Mouse (Mus musculus): Measurements from ENCODE around the gene Tedc1. TPM values are rescaled to one million over a fixed set of nuclear protein-coding genes. Genes with fewer than 3 reads are reported as not detected.
"Not testable (repeated sequence)": the region's sequence is repeated elsewhere in the genome, so short reads cannot be mapped to it uniquely, and the experiment has no call there.

The Tedc1 gene
- polyA plus RNA-seq, 1 experiment from 2014 or later, result 35.5 TPM

- peaks cover 13% of the 10 kb centered on the region; the same call in 1 of the 2 replicates for H3K9me3 ChIP-seq
- no peak overlapping the region for H3K4me3 ChIP-seq
- H3K4me2 ChIP-seq (replicated peaks), result no peak overlapping the region
- ATAC-seq (ENCODE audit: low FRiP score, low read depth), result no peak
- H3K4me1 ChIP-seq, result no peaks in the 10 kb centered on the region
- H3K9ac ChIP-seq, result no peak overlapping the region
- peaks cover 3% of the 10 kb centered on the region; the same call in 1 of the 2 replicates for H3K27me3 ChIP-seq
- H3K27ac ChIP-seq, result no peak overlapping the region
- H3K36me3 ChIP-seq, result peaks cover 30% of the 10 kb centered on the region
- 58% methylated on average over 2 of the region's 2 CpGs for WGBS
Observed at GRCm38 (mm10) chr12:113193423-113193822, 37.2 kb downstream of the Tedc1 start.

- WGBS, result 93% methylated on average over 3 of the region's 6 CpGs
Observed at GRCm38 (mm10) chr12:113199132-113199531, 42.9 kb downstream of the Tedc1 start.

GRCm38 (mm10) chr12:113201301-113201700, 45.1 kb downstream of the Tedc1 start:
- no peak overlapping the region for H3K9ac ChIP-seq
- 0 out of 2 replicates have a peak, but pooled peaks cover 9% of the 10 kb centered on the region for H3K9me3 ChIP-seq
- H3K4me1 ChIP-seq, result no peaks in the 10 kb centered on the region
- no peak overlapping the region for H3K4me3 ChIP-seq
- no peak for ATAC-seq (ENCODE audit: low FRiP score, low read depth)
- H3K4me2 ChIP-seq (replicated peaks), result no peak overlapping the region
- no peak overlapping the region for H3K27ac ChIP-seq
- no peaks in the 10 kb centered on the region for H3K36me3 ChIP-seq
- WGBS, result 87% methylated on average over 4 of the region's 4 CpGs
- no peaks in the 10 kb centered on the region for H3K27me3 ChIP-seq

More at GRCm38 (mm10) chr12:113199132-113199531, 42.9 kb downstream of the Tedc1 start:
- not testable (repeated sequence) for H3K27me3 ChIP-seq; H3K4me1 ChIP-seq; ATAC-seq (ENCODE audit: low FRiP score, low read depth); H3K4me3 ChIP-seq; H3K9ac ChIP-seq; H3K36me3 ChIP-seq; H3K4me2 ChIP-seq (replicated peaks); H3K27ac ChIP-seq
- H3K9me3 ChIP-seq, result peaks cover 18% of the 10 kb centered on the region; the same call in 1 of the 2 replicates

GRCm38 (mm10) chr12:113202008-113202407, 45.8 kb downstream of the Tedc1 start:
- Histone ChIP-seq H3K27ac (no peak overlapping the region), H3K4me2 (replicated peaks) (no peak overlapping the region), H3K36me3 (no peaks in the 10 kb centered on the region), H3K9me3 (0 out of 2 replicates have a peak, but pooled peaks cover 9% of the 10 kb centered on the region), H3K27me3 (no peaks in the 10 kb centered on the region), H3K4me1 (no peaks in the 10 kb centered on the region), H3K9ac (no peak overlapping the region), H3K4me3 (no peak overlapping the region)
- no peak for ATAC-seq (ENCODE audit: low FRiP score, low read depth)

- Histone ChIP-seq H3K27me3 (no peaks in the 10 kb centered on the region), H3K9me3 (0 out of 2 replicates have a peak, but pooled peaks cover 9% of the 10 kb centered on the region), H3K9ac (no peak overlapping the region), H3K4me1 (no peaks in the 10 kb centered on the region), H3K4me2 (replicated peaks) (no peak overlapping the region), H3K27ac (no peak overlapping the region), H3K36me3 (no peaks in the 10 kb centered on the region), H3K4me3 (no peak overlapping the region)
- 80% methylated on average over 7 of the region's 7 CpGs for WGBS
- ATAC-seq (ENCODE audit: low FRiP score, low read depth), result no peak
Observed at GRCm38 (mm10) chr12:113203522-113203921, 47.3 kb downstream of the Tedc1 start.

- no peak overlapping the region for H3K27ac ChIP-seq
- H3K9ac ChIP-seq, result no peak overlapping the region
- H3K4me2 ChIP-seq (replicated peaks), result no peak overlapping the region
- WGBS, result 86% methylated on average over 7 of the region's 7 CpGs
- no peaks in the 10 kb centered on the region for H3K4me1 ChIP-seq
- ATAC-seq (ENCODE audit: low FRiP score, low read depth), result no peak
- no peaks in the 10 kb centered on the region for H3K36me3 ChIP-seq
- H3K27me3 ChIP-seq, result no peaks in the 10 kb centered on the region
- H3K9me3 ChIP-seq, result 0 out of 2 replicates have a peak, but pooled peaks cover 9% of the 10 kb centered on the region
- no peak overlapping the region for H3K4me3 ChIP-seq
Observed at GRCm38 (mm10) chr12:113205251-113205942, 49.2 kb downstream of the Tedc1 start.

GRCm38 (mm10) chr12:113207737-113208136, 51.5 kb downstream of the Tedc1 start:
- Histone ChIP-seq H3K4me1 (no peaks in the 10 kb centered on the region), H3K9me3 (no peaks in the 10 kb centered on the region), H3K9ac (no peak overlapping the region), H3K4me3 (no peak overlapping the region), H3K36me3 (no peaks in the 10 kb centered on the region), H3K4me2 (replicated peaks) (no peak overlapping the region), H3K27ac (no peak overlapping the region), H3K27me3 (no peaks in the 10 kb centered on the region)
- ATAC-seq (ENCODE audit: low FRiP score, low read depth), result no peak
- WGBS, result 85% methylated on average over 6 of the region's 6 CpGs

GRCm38 (mm10) chr12:113210586-113211378, 54.6 kb downstream of the Tedc1 start:
- no peaks in the 10 kb centered on the region for H3K27me3 ChIP-seq
- H3K27ac ChIP-seq, result no peak overlapping the region
- WGBS, result 86% methylated on average over 17 of the region's 17 CpGs
- no peaks in the 10 kb centered on the region for H3K36me3 ChIP-seq
- no peak overlapping the region for H3K9ac ChIP-seq
- no peak overlapping the region for H3K4me2 ChIP-seq (replicated peaks)
- H3K4me1 ChIP-seq, result no peaks in the 10 kb centered on the region
- H3K4me3 ChIP-seq, result no peak overlapping the region
- ATAC-seq (ENCODE audit: low FRiP score, low read depth), result no peak
- no peaks in the 10 kb centered on the region for H3K9me3 ChIP-seq

GRCm38 (mm10) chr12:113211772-113212171, 55.6 kb downstream of the Tedc1 start:
- no peaks in the 10 kb centered on the region for H3K9me3 ChIP-seq
- ATAC-seq (ENCODE audit: low FRiP score, low read depth), result no peak
- no peaks in the 10 kb centered on the region for H3K27me3 ChIP-seq
- no peaks in the 10 kb centered on the region for H3K4me1 ChIP-seq
- no peak overlapping the region for H3K27ac ChIP-seq
- H3K4me3 ChIP-seq, result no peak overlapping the region
- WGBS, result 84% methylated on average over 5 of the region's 5 CpGs
- no peak overlapping the region for H3K9ac ChIP-seq
- H3K36me3 ChIP-seq, result no peaks in the 10 kb centered on the region
- no peak overlapping the region for H3K4me2 ChIP-seq (replicated peaks)

- Histone ChIP-seq H3K27me3 (no peaks in the 10 kb centered on the region), H3K9me3 (no peaks in the 10 kb centered on the region), H3K4me3 (no peak overlapping the region), H3K4me2 (replicated peaks) (no peak overlapping the region), H3K9ac (no peak overlapping the region), H3K27ac (no peak overlapping the region), H3K4me1 (no peaks in the 10 kb centered on the region), H3K36me3 (no peaks in the 10 kb centered on the region)
- ATAC-seq (ENCODE audit: low FRiP score, low read depth), result no peak
- 92% methylated on average over 10 of the region's 10 CpGs for WGBS
Observed at GRCm38 (mm10) chr12:113212326-113212924, 56.2 kb downstream of the Tedc1 start.

- ATAC-seq (ENCODE audit: low FRiP score, low read depth), result no peak
- WGBS, result 75% methylated on average over 2 of the region's 2 CpGs
- Histone ChIP-seq H3K9me3 (no peaks in the 10 kb centered on the region), H3K4me3 (no peak overlapping the region), H3K9ac (no peak overlapping the region), H3K4me2 (replicated peaks) (no peak overlapping the region), H3K27ac (no peak overlapping the region), H3K4me1 (no peaks in the 10 kb centered on the region), H3K27me3 (no peaks in the 10 kb centered on the region), H3K36me3 (no peaks in the 10 kb centered on the region)
Observed at GRCm38 (mm10) chr12:113213226-113213625, 57.0 kb downstream of the Tedc1 start.
